Mouse (Mus musculus): ENCODE measurements around the gene Cd40lg.

The Cd40lg gene

GRCm38 (mm10) chrX:57260744-57261143 lies 48.8 kb downstream of the Cd40lg start:
- DNase-seq (ENCODE audit: extremely low spot score, low spot score): no peak

GRCm38 (mm10) chrX:57263515-57263914 lies 51.6 kb downstream of the Cd40lg start:
- DNase-seq (ENCODE audit: extremely low spot score, low spot score): no peak
